Mouse (Mus musculus) bone marrow macrophage, adult 2 months (primary cell): ENCODE measurements around the gene Gm49380.

Experiments
- CTCF ChIP-seq: IDR thresholded peaks from 2 replicates; pipeline ENCODE4 v1.5.1; 2012; ENCODE audit warnings: low read depth, mild to moderate bottlenecking, low read length, moderate library complexity
- POLR2A ChIP-seq: IDR thresholded peaks from 2 replicates; pipeline ENCODE4 v1.6.1; 2012; ENCODE audit warnings: mild to moderate bottlenecking, low read depth, low read length, borderline replicate concordance

GRCm38 (mm10) chr9:44052855-44053254 lies 60.4 kb downstream of the Gm49380 start:
- no peak for TF ChIP-seq POLR2A
- no peak for TF ChIP-seq CTCF
